Comparison of ENCODE assay signal across 22 mouse cellular contexts in the genomic region with DNA sequence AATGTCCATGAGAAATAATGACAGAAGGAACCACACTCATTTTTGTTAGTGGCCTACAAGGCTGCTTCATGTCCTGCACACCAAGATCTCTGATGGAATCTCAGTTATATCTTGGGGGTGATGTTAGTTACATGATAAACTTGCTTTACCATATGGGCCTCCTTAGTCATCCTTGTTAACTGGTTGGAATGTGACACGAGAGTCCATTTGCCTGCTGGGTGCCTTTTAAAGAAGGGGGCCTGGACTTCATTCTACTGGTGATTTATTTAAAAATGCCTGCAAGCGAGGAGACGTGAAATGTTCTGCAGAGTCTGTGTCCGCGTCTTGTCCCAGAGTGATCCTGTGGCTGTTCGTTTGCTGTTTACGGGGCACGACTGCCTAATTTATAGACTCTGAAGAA. TPM values are rescaled to one million over a fixed set of nuclear protein-coding genes. Genes with fewer than 3 reads are reported as not detected.
DNase-seq lines count a peak whose midpoint lies in the region; ATAC-seq and TF ChIP-seq lines count a peak whose summit lies in the region.
"Had no signal": no experiment of that assay in that cellular context is flagged by ENCODE, and none has a peak within 500 bp of the region (broad histone marks: within the 10 kb centered on the region; RNA-seq: fewer than 3 reads in every experiment).

No protein-coding gene starts in this region.

- H3K4me3 ChIP-seq in limb, embryonic 11.5 days (ENCODE audit: low read depth, low read length): no peak overlapping the region
- H3K4me3 ChIP-seq in limb, embryonic 10.5 days: no peak overlapping the region
- no peak overlapping the region for H3K4me3 ChIP-seq in lung, postnatal 0 days (ENCODE audit: low read depth, low read length)
- no peak overlapping the region for H3K4me3 ChIP-seq in limb, embryonic 13.5 days
- no peak overlapping the region for H3K4me3 ChIP-seq in forebrain, embryonic 13.5 days
- H3K4me3 ChIP-seq: embryonic facial prominence, embryonic 12.5 days; hindbrain, embryonic 13.5 days had no signal

- H3K4me2 ChIP-seq in limb, embryonic 11.5 days (ENCODE audit: low read depth, severe bottlenecking): no peak overlapping the region
- H3K4me2 ChIP-seq in lung, postnatal 0 days (replicated peaks; ENCODE audit: low read depth, low read length): no peak overlapping the region
- H3K4me2 ChIP-seq in limb, embryonic 13.5 days (replicated peaks): no peak overlapping the region; the same call in 1 of the 2 replicates
- H3K4me2 ChIP-seq in forebrain, embryonic 13.5 days: no peak overlapping the region
- H3K4me2 ChIP-seq: embryonic facial prominence, embryonic 12.5 days; hindbrain, embryonic 13.5 days had no signal

- no peaks in the 10 kb centered on the region for H3K36me3 ChIP-seq in limb, embryonic 11.5 days (ENCODE audit: control insufficient read depth, insufficient read depth, low read length)
- H3K36me3 ChIP-seq in limb, embryonic 10.5 days: no peaks in the 10 kb centered on the region
- no peaks in the 10 kb centered on the region for H3K36me3 ChIP-seq in lung, postnatal 0 days (ENCODE audit: insufficient read depth, low read length)
- no peaks in the 10 kb centered on the region for H3K36me3 ChIP-seq in limb, embryonic 13.5 days
- H3K36me3 ChIP-seq in forebrain, embryonic 13.5 days (ENCODE audit: poor library complexity, severe bottlenecking): no peaks in the 10 kb centered on the region
- H3K36me3 ChIP-seq: embryonic facial prominence, embryonic 12.5 days; hindbrain, embryonic 13.5 days had no signal

- WGBS in limb, embryonic 11.5 days: 11% methylated on average over 8 of the region's 8 CpGs
- WGBS in limb, embryonic 10.5 days: 23% methylated on average over 8 of the region's 8 CpGs
- 58% methylated on average over 8 of the region's 8 CpGs for WGBS in lung, postnatal 0 days
- WGBS in limb, embryonic 13.5 days: 6% methylated on average over 8 of the region's 8 CpGs
- WGBS in forebrain, embryonic 13.5 days: 87% methylated on average over 8 of the region's 8 CpGs

- H3K27me3 ChIP-seq in limb, embryonic 11.5 days (ENCODE audit: control insufficient read depth, insufficient read depth, low read length): peaks cover 3% of the 10 kb centered on the region; the same call in 1 of the 2 replicates
- H3K27me3 ChIP-seq in limb, embryonic 10.5 days (ENCODE audit: low read depth, poor library complexity, severe bottlenecking): peaks cover 15% of the 10 kb centered on the region; the same call in 1 of the 2 replicates
- no peaks in the 10 kb centered on the region for H3K27me3 ChIP-seq in lung, postnatal 0 days (replicated peaks; ENCODE audit: insufficient read depth, low read length)
- peaks cover 58% of the 10 kb centered on the region for H3K27me3 ChIP-seq in limb, embryonic 13.5 days
- no peaks in the 10 kb centered on the region for H3K27me3 ChIP-seq in forebrain, embryonic 13.5 days
- H3K27me3 ChIP-seq: CH12.LX; embryonic facial prominence, embryonic 12.5 days; hindbrain, embryonic 13.5 days had no signal

- ATAC-seq in limb, embryonic 11.5 days (ENCODE audit: insufficient number of reproducible peaks, low FRiP score, low TSS enrichment, low read depth): no peak
- peak; percentile 75 for ATAC-seq in lung, postnatal 0 days
- peak; percentile 54; the same call in 1 of the 2 replicates for ATAC-seq in limb, embryonic 13.5 days (ENCODE audit: low FRiP score, low read depth)
- ATAC-seq in forebrain, embryonic 13.5 days: no peak
- ATAC-seq: forebrain, embryonic 16.5 days; hindbrain, postnatal 0 days; Patski had no signal

- peak; percentile 25; the same call in 1 of the 2 replicates for TF ChIP-seq EP300 in lung, postnatal 0 days (IDR thresholded peaks at IDR 0.05)

- no peak overlapping the region for H3K27ac ChIP-seq in limb, embryonic 11.5 days (replicated peaks; ENCODE audit: low read depth, low read length)
- no peak overlapping the region for H3K27ac ChIP-seq in limb, embryonic 10.5 days
- H3K27ac ChIP-seq in lung, postnatal 0 days (ENCODE audit: low read length): 0 out of 2 replicates have a peak overlapping the region, but pooled peaks have one; percentile 2
- no peak overlapping the region for H3K27ac ChIP-seq in limb, embryonic 13.5 days
- no peak overlapping the region for H3K27ac ChIP-seq in forebrain, embryonic 13.5 days
- H3K27ac ChIP-seq: embryonic facial prominence, embryonic 12.5 days; hindbrain, embryonic 13.5 days; hindbrain, postnatal 0 days had no signal

- H3K9ac ChIP-seq in limb, embryonic 11.5 days (ENCODE audit: low read length): no peak overlapping the region
- H3K9ac ChIP-seq in lung, postnatal 0 days (replicated peaks; ENCODE audit: low read depth): no peak overlapping the region
- H3K9ac ChIP-seq in limb, embryonic 13.5 days: no peak overlapping the region
- H3K9ac ChIP-seq in forebrain, embryonic 13.5 days: no peak overlapping the region
- H3K9ac ChIP-seq: embryonic facial prominence, embryonic 12.5 days; hindbrain, embryonic 13.5 days had no signal

- H3K9me3 ChIP-seq in limb, embryonic 11.5 days (ENCODE audit: control insufficient read depth, low read length): no peaks in the 10 kb centered on the region
- no peaks in the 10 kb centered on the region for H3K9me3 ChIP-seq in limb, embryonic 10.5 days (replicated peaks)
- no peaks in the 10 kb centered on the region for H3K9me3 ChIP-seq in lung, postnatal 0 days (ENCODE audit: low read length)
- no peaks in the 10 kb centered on the region for H3K9me3 ChIP-seq in limb, embryonic 13.5 days
- no peaks in the 10 kb centered on the region for H3K9me3 ChIP-seq in forebrain, embryonic 13.5 days (replicated peaks)
- H3K9me3 ChIP-seq: embryonic facial prominence, embryonic 12.5 days; hindbrain, embryonic 13.5 days had no signal

- TF ChIP-seq CTCF in lung, postnatal 0 days (IDR thresholded peaks at IDR 0.05): no peak

- peak; percentile 39 for DNase-seq in limb, embryonic 11.5 days (ENCODE audit: low spot score)
- no peak for DNase-seq in limb, embryonic 10.5 days (ENCODE audit: low spot score)
- DNase-seq in lung, postnatal 0 days (ENCODE audit: low spot score): peak; percentile 73
- DNase-seq in lung, postnatal 36 days: no peak
- no peak for DNase-seq in thymus, postnatal 25 days
- DNase-seq: adrenal gland, adult 8-10 months; adrenal gland, postnatal 36 days; cerebellum, adult 11-12 months; cerebellum, adult 9-10 months; cerebellum, postnatal 25 days; gastrocnemius, postnatal 36 days; heart, adult 11 months; heart, postnatal 10 days; heart, postnatal 4 days had no signal

- H3K4me1 ChIP-seq in limb, embryonic 11.5 days (ENCODE audit: control insufficient read depth, insufficient read depth, low read length): 0 out of 2 replicates have a peak, but pooled peaks cover 5% of the 10 kb centered on the region
- H3K4me1 ChIP-seq in limb, embryonic 10.5 days: peaks cover 17% of the 10 kb centered on the region
- no peaks in the 10 kb centered on the region for H3K4me1 ChIP-seq in lung, postnatal 0 days (ENCODE audit: insufficient read depth, low read depth, low read length)
- H3K4me1 ChIP-seq in limb, embryonic 13.5 days: peaks cover 20% of the 10 kb centered on the region
- H3K4me1 ChIP-seq in forebrain, embryonic 13.5 days: no peaks in the 10 kb centered on the region
- H3K4me1 ChIP-seq: embryonic facial prominence, embryonic 12.5 days; hindbrain, embryonic 13.5 days had no signal

RNA-seq across cellular contexts. Expression of gene Pdzrn3, which starts 55.1 kb away (rescaled TPM):
- 10.4 and 11.1 TPM in 2 replicates for polyA plus RNA-seq in limb, embryonic 11.5 days (2014; fragmentation: Nextera tagmentation; extraction: Ambion mirVana)
- 6.2 and 9.2 TPM in 2 replicates for polyA plus RNA-seq in limb, embryonic 10.5 days (2016; fragmentation: Nextera tagmentation; extraction: Ambion mirVana)
- 5.9 and 7.4 TPM in 2 replicates for polyA plus RNA-seq in lung, postnatal 0 days (2015; fragmentation: Nextera tagmentation; extraction: Ambion mirVana)
- 12.8 and 12.9 TPM in 2 replicates for polyA plus RNA-seq in limb, embryonic 13.5 days (2015; fragmentation: Nextera tagmentation; extraction: Ambion mirVana)
- 11.3 and 13.1 TPM in 2 replicates for polyA plus RNA-seq in forebrain, embryonic 13.5 days (2015; fragmentation: Nextera tagmentation; extraction: Ambion mirVana)

Comparison
In these comparisons a context has a peak if more than half of its experiments do, and no peak if none do; other contexts are left out.
1. ATAC-seq: peak in lung, postnatal 0 days (single experiment) and limb, embryonic 13.5 days (single experiment); none in limb, embryonic 11.5 days (single experiment) and forebrain, embryonic 13.5 days (single experiment).
2. DNase-seq: peak in limb, embryonic 11.5 days (single experiment) and lung, postnatal 0 days (single experiment); none in limb, embryonic 10.5 days (single experiment), lung, postnatal 36 days (single experiment) and thymus, postnatal 25 days (single experiment).